Mouse (Mus musculus) stomach, postnatal 0 days (tissue): ENCODE measurements around the gene Lpar2.

Experiments used
- CTCF ChIP-seq: IDR thresholded peaks from 2 replicates; pipeline ENCODE4 v1.5.1; 2016; ENCODE audit warnings: antibody characterized with exemption, low read depth, mild to moderate bottlenecking, moderate library complexity
- EP300 ChIP-seq: optimal IDR thresholded peaks from 2 replicates; pipeline ENCODE3; 2016; ENCODE audit warnings: antibody characterized with exemption

DNA sequence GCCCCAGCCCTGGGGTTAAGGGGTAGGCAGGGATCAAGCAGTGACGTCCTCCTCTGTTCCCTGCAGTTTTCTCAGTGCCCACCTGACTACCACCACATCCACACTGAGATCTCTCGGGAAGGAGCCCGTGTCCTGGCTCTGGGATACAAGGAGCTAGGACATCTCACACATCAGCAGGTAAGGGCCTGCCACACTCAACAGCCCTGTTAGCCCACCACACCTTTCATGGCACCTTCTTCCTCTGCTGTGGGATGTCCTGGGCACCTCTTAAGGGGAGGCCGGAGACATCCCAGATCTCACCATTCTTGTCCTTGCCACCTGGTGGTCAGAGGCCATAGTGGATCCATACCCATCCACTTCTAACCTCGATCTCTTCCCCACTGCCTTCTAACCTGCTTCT, 22.3 kb upstream of the Lpar2 start:
- TF ChIP-seq EP300, result no peak
- 0 out of 2 replicates have a peak, but pooled peaks have one; percentile 17 for TF ChIP-seq CTCF
